Mouse (Mus musculus) heart, adult 2 months (tissue): ENCODE results near the gene Itgb7. TPM values are rescaled to one million over a fixed set of nuclear protein-coding genes. Genes with fewer than 3 reads are reported as not detected.
A peak's percentile ranks its signal among the peaks of the same experiment; 100 is the strongest.

ENCODE experiments used
- DNase-seq, 2 experiments: peaks; one replicate each; pipeline ENCODE4 v3.0.0; 2021
- H3K27ac ChIP-seq: fragments of 200-600 bp; 2 replicates; pipeline ENCODE4 v1.8.1; 2022
- H3K27me3 ChIP-seq: fragments of 200-500 bp; 2 replicates; pipeline ENCODE4 v1.6.1; 2012; ENCODE audit warnings: mild to moderate bottlenecking, low read length, inconsistent platforms, mixed read lengths; ENCODE audit not compliant: control insufficient read depth, insufficient read depth
- H3K36me3 ChIP-seq: fragments of 200-500 bp; 2 replicates; pipeline ENCODE4 v1.6.1; 2012; ENCODE audit warnings: low read length, inconsistent platforms; ENCODE audit not compliant: control insufficient read depth, insufficient read depth
- H3K4me1 ChIP-seq: fragments of 200-500 bp; 2 replicates; pipeline ENCODE4 v1.6.1; 2011; ENCODE audit warnings: low read length; ENCODE audit not compliant: control insufficient read depth, insufficient read depth
- H3K4me3 ChIP-seq: fragments of 200-600 bp; 2 replicates; pipeline ENCODE4 v1.8.1; 2022
- H3K79me2 ChIP-seq: fragments of 200-500 bp; replicated peaks from 2 replicates; pipeline ENCODE4 v1.6.1; 2012; ENCODE audit warnings: mild to moderate bottlenecking, inconsistent platforms, low read length, moderate library complexity, mixed read lengths; ENCODE audit not compliant: control insufficient read depth, insufficient read depth
- H3K9ac ChIP-seq: fragments of 200-500 bp; 2 replicates; pipeline ENCODE4 v1.6.1; 2012; ENCODE audit warnings: low read depth, mild to moderate bottlenecking, control low read depth, inconsistent platforms, low read length, mixed read lengths
- CTCF ChIP-seq: fragments of 200-600 bp; IDR thresholded peaks from 2 replicates; pipeline ENCODE4 v1.8.1; 2022; ENCODE audit warnings: antibody characterized with exemption, mild to moderate bottlenecking, moderate library complexity
- EP300 ChIP-seq: fragments of 200-500 bp; IDR thresholded peaks from 2 replicates; pipeline ENCODE4 v1.6.1; 2011; ENCODE audit warnings: low read depth, low read length, control low read depth; ENCODE audit not compliant: insufficient read depth
- POLR2A ChIP-seq: fragments of 200-500 bp; IDR thresholded peaks from 2 replicates; pipeline ENCODE4 v1.6.1; 2011; ENCODE audit warnings: mild to moderate bottlenecking, low read depth, low read length, control low read depth; ENCODE audit not compliant: insufficient read depth
- WGBS: fragments of 180-500 bp; shearing (Covaris S2); methylation state at CpG from one replicate; pipeline ENCODE4 v1.1.7; 2018; 5-methylcytosine and 5-hydroxymethylcytosine counted together
- intact Hi-C: fragments of 180-260 bp; cut with DNase I; formaldehyde crosslinking; loops from one replicate; pipeline ENCODE4 v1.15.1; 2025
- polyA plus RNA-seq: library from polyadenylated mRNA; depleted of rRNA; stranded (reverse); fragments of >200 nt; gene quantifications from 2 replicates; pipeline ENCODE4 v1.2.3, GENCODE M21; 2012
- total RNA-seq, 2 experiments: library from RNA; stranded (reverse); gene quantifications; 2 replicates each; pipeline ENCODE4 v1.2.3; 2021

Itgb7 gene
- total and polyA plus RNA-seq, 3 experiments = 1.5 to 4.6 (median 2.0) TPM

DNA sequence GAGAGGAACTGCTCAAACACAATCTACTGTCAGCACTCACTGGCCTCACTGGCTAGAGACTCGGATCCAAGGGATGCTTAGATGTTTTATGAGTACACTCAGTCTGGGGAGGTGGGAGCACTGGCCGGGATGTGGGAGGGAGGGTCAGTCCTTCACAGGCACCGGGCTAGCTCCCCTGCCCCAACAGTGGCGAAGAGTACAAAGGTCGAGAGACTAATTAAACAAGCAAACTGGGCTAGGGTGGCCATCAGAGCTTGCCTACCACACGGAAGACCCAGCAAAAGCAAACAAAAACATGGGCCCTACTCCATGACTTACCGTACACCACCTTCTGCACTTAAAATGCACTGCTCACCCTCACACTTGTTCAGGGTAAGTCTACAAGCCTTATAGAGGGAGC, 40.0 kb downstream of the Itgb7 start:
- intact Hi-C loops = no loop called here

DNA sequence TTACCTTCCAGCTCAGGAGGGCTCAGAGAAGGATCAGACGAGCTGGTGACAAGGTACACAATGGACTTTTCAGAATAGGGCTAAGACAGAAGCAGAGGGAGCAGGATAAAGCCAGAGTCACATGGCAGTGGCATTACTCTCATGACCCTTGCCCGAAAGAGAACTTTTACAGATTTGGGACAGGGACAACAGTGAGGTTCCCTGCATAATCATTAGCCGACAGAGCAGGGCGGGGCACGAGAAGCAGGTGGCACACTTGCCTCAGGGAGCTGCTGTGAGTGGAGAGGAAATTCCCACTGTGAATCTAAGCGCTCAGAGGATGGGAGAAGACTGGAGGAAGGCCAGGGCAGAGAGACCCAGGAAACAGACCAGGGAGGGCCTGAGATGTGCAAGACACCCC, 42.9 kb downstream of the Itgb7 start:
- H3K27me3 ChIP-seq = no peaks in the 10 kb centered on the region
- TF ChIP-seq CTCF (no peak), POLR2A (no peak), EP300 (no peak)
- intact Hi-C loops = no loop called here
- no peak overlapping the region for H3K4me3 ChIP-seq
- H3K27ac ChIP-seq = no peak overlapping the region
- H3K36me3 ChIP-seq = no peaks in the 10 kb centered on the region
- H3K4me1 ChIP-seq = no peaks in the 10 kb centered on the region; the same call in 1 of the 2 replicates
- no peak overlapping the region for H3K9ac ChIP-seq
- WGBS = 72% methylated on average over 6 of the region's 6 CpGs
- H3K79me2 ChIP-seq = no peaks in the 10 kb centered on the region
- DNase-seq = no peak

More for the DNA sequence above, 40.0 kb downstream of the Itgb7 start:
- 76% methylated on average over 7 of the region's 7 CpGs for WGBS
- Histone ChIP-seq H3K36me3 (no peaks in the 10 kb centered on the region), H3K4me3 (no peak overlapping the region), H3K27ac (no peak overlapping the region), H3K79me2 (no peaks in the 10 kb centered on the region), H3K4me1 (no peaks in the 10 kb centered on the region; the same call in 1 of the 2 replicates), H3K27me3 (no peaks in the 10 kb centered on the region), H3K9ac (no peak overlapping the region)
- no peak for TF ChIP-seq POLR2A
- TF ChIP-seq CTCF = no peak
- TF ChIP-seq EP300 = no peak
- no peak for DNase-seq

DNA sequence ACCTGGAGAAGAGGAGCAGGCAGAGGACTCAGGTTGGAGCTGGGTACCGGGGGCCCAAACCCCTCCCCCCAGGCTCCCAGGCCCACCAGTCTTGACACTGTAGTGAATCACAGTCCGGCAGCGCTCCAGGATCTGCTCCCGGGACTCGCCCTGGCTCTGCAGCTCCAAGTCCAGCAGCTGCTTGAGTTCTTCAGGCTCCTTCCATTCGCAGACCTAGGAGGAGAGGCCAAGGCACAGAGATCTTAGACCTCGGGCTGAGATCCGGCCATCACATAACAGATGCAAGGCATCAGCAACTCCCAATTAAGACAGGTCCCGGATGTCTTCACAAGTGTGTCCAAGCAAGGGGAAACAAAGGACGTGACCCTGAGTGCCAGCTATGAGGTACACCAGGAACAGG, 43.6 kb downstream of the Itgb7 start:
- no peak overlapping the region for H3K27ac ChIP-seq
- 78% methylated on average over 10 of the region's 10 CpGs for WGBS
- TF ChIP-seq EP300 = no peak
- no peak for TF ChIP-seq CTCF
- no peak for TF ChIP-seq POLR2A
- H3K4me1 ChIP-seq = no peaks in the 10 kb centered on the region; the same call in 1 of the 2 replicates
- no peak overlapping the region for H3K4me3 ChIP-seq
- H3K9ac ChIP-seq = no peak overlapping the region
- no peaks in the 10 kb centered on the region for H3K36me3 ChIP-seq
- no peaks in the 10 kb centered on the region for H3K27me3 ChIP-seq
- intact Hi-C loops = no loop called here
- H3K79me2 ChIP-seq = no peaks in the 10 kb centered on the region
- peak; percentile 61 to 65 for DNase-seq

GRCm38 (mm10) chr15:102186239-102186638, 45.5 kb downstream of the Itgb7 start:
- no peak for TF ChIP-seq EP300
- TF ChIP-seq CTCF = no peak
- TF ChIP-seq POLR2A = no peak
- Histone ChIP-seq H3K27ac (no peak overlapping the region), H3K27me3 (no peaks in the 10 kb centered on the region), H3K36me3 (no peaks in the 10 kb centered on the region), H3K9ac (no peak overlapping the region), H3K4me3 (no peak overlapping the region), H3K4me1 (no peaks in the 10 kb centered on the region), H3K79me2 (no peaks in the 10 kb centered on the region)
- 87% methylated on average over 11 of the region's 11 CpGs for WGBS
- intact Hi-C loops = no loop called here
- DNase-seq = no peak

DNA sequence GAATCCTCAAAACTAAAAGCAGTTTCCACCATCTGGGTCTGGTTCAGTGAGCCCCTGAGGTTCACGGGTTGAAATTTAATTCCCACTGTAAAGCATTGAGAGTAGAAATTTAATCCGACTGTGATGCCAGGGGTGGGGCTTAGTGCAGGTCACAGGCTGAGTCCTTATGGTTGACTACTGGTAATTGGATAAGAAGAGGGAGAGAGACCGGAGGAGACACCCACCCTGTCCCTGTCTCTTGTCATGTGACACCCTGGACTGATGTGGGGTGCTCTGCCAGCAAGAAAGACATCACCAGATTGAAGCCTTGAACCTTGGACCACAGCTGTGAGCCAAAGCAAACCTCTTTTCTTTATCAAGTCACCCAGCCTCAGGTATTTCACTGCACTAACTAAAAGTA, 48.7 kb downstream of the Itgb7 start:
- intact Hi-C loops = no loop called here
- WGBS = 78% methylated on average over 3 of the region's 3 CpGs

DNA sequence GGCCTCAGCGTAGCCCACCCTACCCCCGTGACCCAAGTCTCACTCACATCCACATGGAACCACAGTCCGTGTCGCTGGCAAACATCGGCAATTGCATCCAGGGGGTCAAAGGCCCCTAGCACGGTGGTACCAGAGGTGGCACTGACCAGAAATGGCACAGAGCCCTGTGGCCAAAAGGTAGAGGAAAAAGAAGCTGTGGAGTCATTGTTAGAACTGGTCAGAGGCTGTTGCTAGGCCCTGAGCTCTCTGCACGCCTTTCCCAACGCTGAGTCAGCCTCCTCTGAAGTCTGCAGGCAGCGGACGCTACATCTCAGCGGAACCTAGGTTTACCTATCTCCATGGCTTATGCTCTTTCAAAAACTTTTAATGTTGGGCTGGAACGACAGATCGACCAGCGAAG, 51.8 kb downstream of the Itgb7 start:
- Histone ChIP-seq H3K36me3 (no peaks in the 10 kb centered on the region), H3K27me3 (no peaks in the 10 kb centered on the region), H3K4me3 (no peak overlapping the region), H3K27ac (no peak overlapping the region), H3K4me1 (peaks cover 2% of the 10 kb centered on the region), H3K79me2 (no peaks in the 10 kb centered on the region), H3K9ac (no peak overlapping the region)
- intact Hi-C loops = loop anchor here (2.0 to 5.0 kb wide), 2 partner anchors 25 to 137 kb away; partner anchors contain the start of gene Csad
- no peak for DNase-seq
- 91% methylated on average over 14 of the region's 14 CpGs for WGBS
- TF ChIP-seq EP300 (no peak), CTCF (no peak), POLR2A (no peak)

More for the DNA sequence above, 48.7 kb downstream of the Itgb7 start:
- no peak for DNase-seq
- TF ChIP-seq POLR2A (no peak), CTCF (no peak), EP300 (no peak)
- no peak overlapping the region for H3K9ac ChIP-seq
- H3K36me3 ChIP-seq = no peaks in the 10 kb centered on the region
- H3K4me3 ChIP-seq = no peak overlapping the region
- H3K27me3 ChIP-seq = no peaks in the 10 kb centered on the region
- peaks cover 2% of the 10 kb centered on the region for H3K4me1 ChIP-seq
- no peak overlapping the region for H3K27ac ChIP-seq
- no peaks in the 10 kb centered on the region for H3K79me2 ChIP-seq
